Mouse (Mus musculus): ENCODE data around the gene Pum3. TPM values are rescaled to one million over a fixed set of nuclear protein-coding genes. Genes with fewer than 3 reads are reported as not detected.
A peak's percentile ranks its signal among the peaks of the same experiment; 100 is the strongest.

Pum3 gene
- polyA plus RNA-seq, 1 experiment from 2014 or later = 87.0 TPM

DNA sequence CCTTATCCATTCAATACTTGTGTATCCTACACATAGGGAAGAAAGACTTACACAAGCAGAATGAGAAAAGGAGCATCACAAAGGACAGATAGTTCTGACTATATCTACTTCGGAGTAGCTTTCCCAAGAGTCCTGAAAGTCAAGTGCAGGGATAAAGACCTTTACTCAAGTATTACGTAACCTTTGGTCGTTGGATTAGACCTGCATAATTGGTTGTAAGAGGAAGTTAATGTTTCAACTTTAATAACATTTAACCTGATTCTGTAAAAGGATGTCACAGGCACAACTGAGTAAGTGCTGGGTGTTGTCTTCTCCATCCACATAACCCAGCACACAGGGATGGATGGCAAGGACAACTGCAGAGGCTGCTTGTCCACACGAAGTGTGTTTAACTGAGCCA lies 18.3 kb downstream of the Pum3 start:
- no peak overlapping the region for H3K4me3 ChIP-seq (ENCODE audit: low read depth, low read length)
- TF ChIP-seq CTCF (IDR thresholded peaks at IDR 0.05; ENCODE audit: low read depth) = no peak
- H3K27me3 ChIP-seq (ENCODE audit: insufficient read depth, low read length) = no peaks in the 10 kb centered on the region
- ATAC-seq (ENCODE audit: insufficient read depth) (no peak), DNase-seq (no peak)
- H3K9me3 ChIP-seq (ENCODE audit: low read depth, low read length) = no peaks in the 10 kb centered on the region
- 83% methylated on average over 4 of the region's 4 CpGs for WGBS
- H3K4me2 ChIP-seq = no peak overlapping the region
- no peaks in the 10 kb centered on the region for H3K4me1 ChIP-seq (ENCODE audit: insufficient read depth)
- no peak overlapping the region for H3K27ac ChIP-seq (ENCODE audit: low read depth)
- no peak overlapping the region for H3K9ac ChIP-seq
- H3K36me3 ChIP-seq (ENCODE audit: insufficient read depth) = peaks cover 55% of the 10 kb centered on the region

- Histone ChIP-seq H3K27ac (ENCODE audit: low read depth) (no peak overlapping the region), H3K9ac (no peak overlapping the region), H3K4me2 (no peak overlapping the region), H3K4me1 (ENCODE audit: insufficient read depth) (no peaks in the 10 kb centered on the region), H3K36me3 (ENCODE audit: insufficient read depth) (peaks cover 49% of the 10 kb centered on the region), H3K27me3 (ENCODE audit: insufficient read depth, low read length) (no peaks in the 10 kb centered on the region), H3K9me3 (ENCODE audit: low read depth, low read length) (no peaks in the 10 kb centered on the region), H3K4me3 (ENCODE audit: low read depth, low read length) (no peak overlapping the region)
- ATAC-seq (ENCODE audit: insufficient read depth) (no peak), DNase-seq (peak; percentile 4)
- 80% methylated on average over 4 of the region's 4 CpGs for WGBS
- TF ChIP-seq CTCF (IDR thresholded peaks at IDR 0.05; ENCODE audit: low read depth) = no peak
These were observed 18.9 kb downstream of the Pum3 start for GRCm38 (mm10) chr19:27410751-27411150.

DNA sequence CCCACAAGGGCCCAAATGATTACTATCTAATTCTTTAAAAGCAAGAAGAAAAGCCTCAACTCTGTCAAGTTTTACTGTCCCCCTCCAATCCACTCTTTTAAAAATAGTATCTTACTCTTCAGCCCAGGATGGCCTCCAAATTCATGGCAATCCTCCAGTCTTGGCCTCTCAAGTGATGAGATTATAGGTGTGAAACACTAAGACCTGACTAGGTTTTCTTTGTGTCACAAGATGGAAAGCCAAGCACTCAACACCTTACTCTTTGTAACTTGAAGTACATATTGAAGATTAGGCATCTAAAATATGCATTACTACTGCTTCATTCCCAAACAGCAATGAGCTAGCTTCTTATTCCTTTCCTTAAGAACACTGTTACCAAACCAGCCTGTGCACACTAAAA lies 19.8 kb downstream of the Pum3 start:
- no peak for ATAC-seq (ENCODE audit: insufficient read depth)
- H3K4me2 ChIP-seq = no peak overlapping the region
- H3K36me3 ChIP-seq (ENCODE audit: insufficient read depth) = peaks cover 41% of the 10 kb centered on the region

GRCm38 (mm10) chr19:27409196-27409595 lies 20.4 kb downstream of the Pum3 start:
- Histone ChIP-seq H3K4me3 (ENCODE audit: low read depth, low read length) (no peak overlapping the region), H3K9ac (no peak overlapping the region), H3K9me3 (ENCODE audit: low read depth, low read length) (no peaks in the 10 kb centered on the region), H3K27me3 (ENCODE audit: insufficient read depth, low read length) (no peaks in the 10 kb centered on the region), H3K4me2 (no peak overlapping the region), H3K4me1 (ENCODE audit: insufficient read depth) (no peaks in the 10 kb centered on the region), H3K36me3 (ENCODE audit: insufficient read depth) (peaks cover 37% of the 10 kb centered on the region), H3K27ac (ENCODE audit: low read depth) (no peak overlapping the region)
- no peak for ATAC-seq (ENCODE audit: insufficient read depth)
- no peak for DNase-seq
- no peak for TF ChIP-seq CTCF (IDR thresholded peaks at IDR 0.05; ENCODE audit: low read depth)
- WGBS = 91% methylated on average over 4 of the region's 4 CpGs

More for the DNA sequence above, 19.8 kb downstream of the Pum3 start:
- Histone ChIP-seq H3K4me3 (ENCODE audit: low read depth, low read length) (no peak overlapping the region), H3K9me3 (ENCODE audit: low read depth, low read length) (no peaks in the 10 kb centered on the region), H3K4me1 (ENCODE audit: insufficient read depth) (no peaks in the 10 kb centered on the region), H3K9ac (no peak overlapping the region), H3K27ac (ENCODE audit: low read depth) (no peak overlapping the region), H3K27me3 (ENCODE audit: insufficient read depth, low read length) (no peaks in the 10 kb centered on the region)
- no peak for TF ChIP-seq CTCF (IDR thresholded peaks at IDR 0.05; ENCODE audit: low read depth)
- no peak for DNase-seq

DNA sequence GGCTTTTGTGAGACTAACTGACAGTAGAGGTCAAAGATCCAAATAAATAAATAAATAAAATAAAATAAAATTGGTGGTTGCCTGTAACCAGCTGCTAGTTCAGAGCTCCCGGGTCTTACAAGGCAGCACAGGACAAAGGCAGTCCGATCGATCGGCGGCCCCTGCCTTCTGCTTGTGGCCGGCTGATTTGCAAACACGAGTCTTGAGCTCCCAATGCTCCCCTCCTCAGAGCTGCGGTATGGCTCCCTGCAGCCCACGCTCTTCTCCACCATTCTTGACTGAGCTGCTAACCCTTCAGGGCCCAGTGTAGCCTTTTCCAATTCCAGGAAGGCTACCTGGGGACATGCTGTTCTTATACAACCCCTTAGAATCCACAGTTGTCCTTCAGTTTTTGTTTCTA lies 31.8 kb downstream of the Pum3 start:
- H3K4me3 ChIP-seq (ENCODE audit: low read depth, low read length) = no peak overlapping the region
- DNase-seq (no peak), ATAC-seq (ENCODE audit: insufficient read depth) (no peak)
- H3K9ac ChIP-seq = no peak overlapping the region
- H3K27me3 ChIP-seq (ENCODE audit: insufficient read depth, low read length) = no peaks in the 10 kb centered on the region
- no peaks in the 10 kb centered on the region for H3K9me3 ChIP-seq (ENCODE audit: low read depth, low read length)
- no peak overlapping the region for H3K4me2 ChIP-seq
- peaks cover 81% of the 10 kb centered on the region for H3K36me3 ChIP-seq (ENCODE audit: insufficient read depth)
- H3K4me1 ChIP-seq (ENCODE audit: insufficient read depth) = no peaks in the 10 kb centered on the region
- WGBS = 91% methylated on average over 9 of the region's 9 CpGs
- no peak overlapping the region for H3K27ac ChIP-seq (ENCODE audit: low read depth)
- TF ChIP-seq CTCF (IDR thresholded peaks at IDR 0.05; ENCODE audit: low read depth) = no peak

DNA sequence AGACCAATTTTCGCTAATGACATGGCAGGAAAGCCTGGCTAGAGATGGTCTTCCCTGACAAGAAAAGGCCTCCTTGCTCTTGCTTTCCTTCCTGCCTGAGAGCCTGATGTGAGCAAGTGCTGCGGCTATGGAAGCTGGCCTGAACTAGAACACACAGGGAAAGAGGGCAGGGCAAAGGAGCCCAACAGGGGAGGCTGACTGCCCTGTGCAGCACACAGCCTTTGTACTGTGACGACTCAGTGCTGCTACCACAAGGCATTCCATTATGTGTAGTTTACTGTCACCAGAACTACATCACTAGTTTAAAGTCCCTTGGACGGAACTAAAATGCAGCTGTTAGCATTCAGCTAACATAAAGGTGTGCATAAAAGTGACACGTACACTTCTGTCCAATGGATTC lies 32.4 kb downstream of the Pum3 start:
- Histone ChIP-seq H3K36me3 (ENCODE audit: insufficient read depth) (peaks cover 86% of the 10 kb centered on the region), H3K4me3 (ENCODE audit: low read depth, low read length) (no peak overlapping the region), H3K4me1 (ENCODE audit: insufficient read depth) (no peaks in the 10 kb centered on the region), H3K4me2 (no peak overlapping the region), H3K9ac (no peak overlapping the region), H3K27me3 (ENCODE audit: insufficient read depth, low read length) (no peaks in the 10 kb centered on the region), H3K27ac (ENCODE audit: low read depth) (no peak overlapping the region), H3K9me3 (ENCODE audit: low read depth, low read length) (no peaks in the 10 kb centered on the region)
- no peak for TF ChIP-seq CTCF (IDR thresholded peaks at IDR 0.05; ENCODE audit: low read depth)
- WGBS = 78% methylated on average over 5 of the region's 5 CpGs
- DNase-seq (no peak), ATAC-seq (ENCODE audit: insufficient read depth) (no peak)

GRCm38 (mm10) chr19:27396719-27397118 lies 32.9 kb downstream of the Pum3 start:
- peaks cover 89% of the 10 kb centered on the region for H3K36me3 ChIP-seq (ENCODE audit: insufficient read depth)

GRCm38 (mm10) chr19:27395936-27396335 lies 33.7 kb downstream of the Pum3 start:
- ATAC-seq (ENCODE audit: insufficient read depth) (no peak), DNase-seq (no peak)
- no peak for TF ChIP-seq CTCF (IDR thresholded peaks at IDR 0.05; ENCODE audit: low read depth)
- Histone ChIP-seq H3K27ac (ENCODE audit: low read depth) (no peak overlapping the region), H3K36me3 (ENCODE audit: insufficient read depth) (peaks cover 85% of the 10 kb centered on the region), H3K4me1 (ENCODE audit: insufficient read depth) (no peaks in the 10 kb centered on the region), H3K27me3 (ENCODE audit: insufficient read depth, low read length) (no peaks in the 10 kb centered on the region), H3K4me3 (ENCODE audit: low read depth, low read length) (no peak overlapping the region), H3K9ac (no peak overlapping the region), H3K4me2 (no peak overlapping the region), H3K9me3 (ENCODE audit: low read depth, low read length) (no peaks in the 10 kb centered on the region)
- 84% methylated on average over 5 of the region's 5 CpGs for WGBS

More at GRCm38 (mm10) chr19:27396719-27397118, 32.9 kb downstream of the Pum3 start:
- no peak for ATAC-seq (ENCODE audit: insufficient read depth)
- Histone ChIP-seq H3K4me1 (ENCODE audit: insufficient read depth) (no peaks in the 10 kb centered on the region), H3K27ac (ENCODE audit: low read depth) (no peak overlapping the region), H3K9ac (no peak overlapping the region), H3K4me3 (ENCODE audit: low read depth, low read length) (no peak overlapping the region), H3K4me2 (no peak overlapping the region), H3K9me3 (ENCODE audit: low read depth, low read length) (no peaks in the 10 kb centered on the region), H3K27me3 (ENCODE audit: insufficient read depth, low read length) (no peaks in the 10 kb centered on the region)
- no peak for DNase-seq
- 74% methylated on average over 2 of the region's 2 CpGs for WGBS
- no peak for TF ChIP-seq CTCF (IDR thresholded peaks at IDR 0.05; ENCODE audit: low read depth)
